Mouse (Mus musculus) T-helper 17 cell (primary cell): ENCODE measurements around the gene Slc22a21.

Experiments used
- in situ Hi-C, 2 experiments: fragments of 300-600 bp; cut with MboI, MseI; formaldehyde crosslinking; loops; 1 replicate in 1 of 2; 2 replicates in 1 of 2; pipeline ENCODE4 v1.15.1; 2025; ENCODE audit warnings: high pct_unique_total_duplicates in 2 of 2

The Slc22a21 gene

DNA sequence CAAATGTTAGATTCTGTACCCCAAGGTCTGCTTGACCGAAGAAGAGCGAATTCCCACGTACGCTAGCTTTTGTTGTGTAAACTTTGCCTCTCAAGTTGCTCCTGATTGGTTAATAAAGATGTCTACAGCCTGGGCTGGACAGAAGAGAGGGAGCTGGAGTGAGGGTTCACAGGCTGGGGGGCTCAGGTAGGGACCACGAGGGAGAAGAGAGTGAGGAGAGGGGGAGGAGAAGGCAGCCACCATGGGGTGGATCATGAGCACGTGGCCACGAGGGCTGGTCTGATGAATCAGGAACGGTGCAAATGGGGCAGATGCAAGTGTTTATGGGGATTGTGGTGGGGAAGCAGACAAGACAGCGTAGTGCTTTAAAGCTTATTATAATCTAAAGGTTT, 75.6 kb downstream of the Slc22a21 start:
- in situ Hi-C loops = no loop called here

DNA sequence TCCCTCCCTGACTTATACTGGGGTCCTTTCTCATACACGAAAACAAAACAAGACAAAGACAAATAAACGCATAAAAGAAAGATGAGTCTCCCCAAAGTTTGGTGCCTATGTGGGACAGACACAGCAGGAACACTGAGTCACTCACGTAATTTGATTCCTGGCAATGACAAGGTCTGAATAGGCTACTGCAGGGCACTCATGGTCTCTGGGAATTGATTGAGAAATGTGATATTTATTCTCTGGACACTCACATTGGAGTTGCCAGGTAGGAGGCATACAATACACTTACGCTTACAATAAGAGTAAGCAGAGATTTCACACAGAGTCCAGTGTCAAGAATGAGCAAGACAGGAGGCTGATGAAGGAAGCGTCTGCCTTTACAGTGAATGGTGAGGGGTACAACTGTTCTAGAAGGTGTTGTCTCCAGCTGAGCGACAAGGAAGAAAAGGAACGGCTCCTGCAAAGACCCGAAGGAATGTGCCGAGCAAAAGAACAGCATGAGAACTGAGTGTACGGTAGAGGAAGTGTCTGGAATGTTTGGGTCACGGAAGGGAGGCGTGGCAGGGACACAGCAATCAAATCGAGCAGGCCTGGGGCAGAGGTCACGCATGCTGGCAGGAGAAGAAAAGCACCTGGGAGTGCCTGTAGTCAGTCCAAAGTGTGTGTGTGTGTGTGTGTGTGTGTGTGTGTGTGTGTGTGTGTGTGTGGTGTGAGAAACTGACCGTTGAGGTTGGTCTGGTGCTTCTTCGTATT, 76.2 kb downstream of the Slc22a21 start:
- in situ Hi-C loops = no loop called here

DNA sequence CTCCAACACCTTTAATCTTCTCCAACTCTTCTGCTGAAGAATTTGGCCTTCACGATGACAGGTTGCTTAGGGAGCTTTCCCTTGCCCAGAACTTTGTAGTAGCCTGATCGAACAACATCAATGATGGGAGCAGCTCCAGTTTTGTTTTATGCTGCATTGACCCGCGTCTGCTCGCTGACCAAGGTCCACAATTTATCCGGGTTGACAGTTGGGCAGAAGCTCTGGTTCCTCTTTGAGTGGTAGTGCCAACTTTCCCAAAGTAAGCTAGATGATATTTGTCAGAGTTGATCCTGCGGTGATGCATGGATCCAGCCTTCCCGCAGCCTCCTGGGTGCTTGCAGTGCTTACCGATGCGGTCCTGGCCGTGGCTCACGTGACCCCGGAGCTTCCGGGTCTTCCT, 77.4 kb downstream of the Slc22a21 start:
- in situ Hi-C loops = no loop called here

DNA sequence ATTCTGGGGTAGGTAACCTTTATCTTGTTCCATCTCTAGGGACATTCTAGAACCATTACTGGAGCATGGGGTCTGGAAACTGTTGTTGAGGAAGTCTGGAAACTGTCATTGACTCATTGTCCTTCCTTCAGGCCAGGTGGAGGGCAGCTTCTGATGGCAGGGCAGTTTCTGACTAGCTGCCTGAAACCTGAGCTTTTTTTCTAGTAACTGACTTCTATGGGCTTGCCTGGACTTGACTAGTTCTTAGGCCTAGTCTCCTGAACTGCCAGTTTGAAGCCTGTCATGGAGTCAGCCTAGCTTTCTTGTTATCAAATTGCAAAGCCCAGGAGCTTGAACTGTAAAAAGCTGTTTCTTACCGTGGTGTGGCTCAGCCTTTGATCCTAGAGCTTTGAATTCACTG, 79.1 kb downstream of the Slc22a21 start:
- in situ Hi-C loops = no loop called here

DNA sequence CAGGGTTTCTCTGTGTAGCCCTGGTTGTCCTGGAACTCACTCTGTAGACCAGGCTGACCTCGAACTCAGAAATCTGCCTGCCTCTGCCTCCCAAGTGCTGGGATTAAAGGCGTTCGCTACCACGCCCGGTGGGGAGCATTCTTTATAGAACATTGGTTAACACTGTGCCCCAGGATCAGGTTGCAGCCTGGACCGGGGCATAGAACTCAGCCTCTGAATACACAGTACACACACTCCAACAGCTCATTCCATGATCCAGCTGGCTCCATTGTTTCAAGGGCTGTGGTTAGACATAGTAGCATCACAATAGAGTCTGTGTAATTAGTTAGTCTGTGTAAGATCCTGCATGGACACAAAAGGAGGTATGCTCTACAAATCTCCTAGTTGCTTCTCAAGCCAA, 80.2 kb downstream of the Slc22a21 start:
- in situ Hi-C loops = no loop called here
